Mouse (Mus musculus): ENCODE results near the gene Olfr12. TPM values are rescaled to one million over a fixed set of nuclear protein-coding genes. Genes with fewer than 3 reads are reported as not detected.

Olfr12 gene
- total RNA-seq, 2 experiments from 2014 or later, result not detected

DNA sequence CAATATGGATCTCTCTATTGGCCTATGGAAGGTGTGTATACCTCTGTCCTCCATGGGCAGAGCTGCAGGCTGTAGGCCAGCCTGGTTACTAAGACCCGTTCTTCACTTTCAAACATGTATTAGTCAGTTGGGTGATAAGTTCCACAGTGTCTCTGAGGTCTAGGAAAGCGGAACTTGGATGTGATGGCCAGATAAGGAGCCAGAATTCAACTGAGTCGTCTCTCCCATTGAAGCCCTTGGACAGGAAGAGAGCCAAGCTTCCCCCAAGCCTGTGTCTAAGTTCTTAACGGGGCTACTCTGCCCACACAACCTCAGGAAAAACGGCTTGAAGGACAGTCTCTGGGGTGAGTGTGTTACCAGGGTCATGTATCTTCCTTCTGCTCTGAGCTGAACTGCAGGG is 41.8 kb downstream of the Olfr12 start:
- intact Hi-C loops (cut with DNase I), result no loop called here
- Histone ChIP-seq H3K4me3 (no peak overlapping the region), H3K27ac (no peak overlapping the region)
- DNase-seq (ENCODE audit: extremely low spot score in 1 of 2, low spot score in 2 of 2), result no peak
- no peak for TF ChIP-seq CTCF (IDR thresholded peaks at IDR 0.05)

DNA sequence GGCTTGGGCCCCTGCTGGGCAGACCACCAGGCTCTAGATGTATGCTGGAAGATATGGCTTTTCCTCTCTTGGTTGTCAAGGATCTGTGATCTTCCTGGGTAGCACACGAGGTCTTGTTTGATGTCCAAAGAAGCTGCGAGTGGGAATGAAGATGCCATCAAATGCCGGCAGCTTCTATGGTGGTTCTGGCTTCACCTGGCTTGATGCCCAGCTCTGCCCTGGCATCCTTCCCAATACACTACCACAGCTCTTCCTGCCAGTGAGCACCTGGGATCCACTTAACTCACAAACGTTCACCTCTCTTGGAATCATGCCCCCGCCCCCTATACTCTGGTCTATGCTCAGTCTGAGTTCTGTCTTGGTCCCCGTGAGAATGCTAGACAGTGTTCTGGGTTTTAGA is 49.5 kb downstream of the Olfr12 start:
- DNase-seq (ENCODE audit: extremely low spot score in 1 of 2, low spot score in 2 of 2), result no peak
- intact Hi-C loops (cut with DNase I), result no loop called here
- no peak for TF ChIP-seq CTCF (IDR thresholded peaks at IDR 0.05)
- Histone ChIP-seq H3K27ac (no peak overlapping the region), H3K4me3 (no peak overlapping the region)

DNA sequence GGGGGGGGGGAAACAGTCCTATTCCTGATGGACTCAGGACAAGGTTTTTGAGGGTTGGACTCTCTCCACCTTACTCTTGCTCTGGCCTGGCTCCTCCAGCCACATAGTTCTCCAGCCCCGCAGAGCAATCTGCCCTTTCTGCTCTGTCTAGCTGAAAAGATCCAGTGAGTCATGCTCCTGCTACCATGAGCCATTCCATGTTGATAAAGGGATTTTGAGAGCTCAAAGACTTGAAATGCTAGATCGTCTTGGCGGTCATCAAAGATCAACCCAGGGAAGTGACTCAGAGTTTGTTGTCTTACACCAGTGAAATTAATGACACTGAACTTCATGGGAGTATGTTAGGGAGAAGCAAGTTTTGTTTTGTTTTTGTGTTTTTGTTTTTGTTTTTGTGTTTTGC is 51.8 kb downstream of the Olfr12 start:
- Histone ChIP-seq H3K4me3 (no peak overlapping the region), H3K27ac (no peak overlapping the region)
- TF ChIP-seq CTCF (IDR thresholded peaks at IDR 0.05), result no peak
- intact Hi-C loops (cut with DNase I), result no loop called here
- no peak for DNase-seq (ENCODE audit: extremely low spot score in 1 of 2, low spot score in 2 of 2)

DNA sequence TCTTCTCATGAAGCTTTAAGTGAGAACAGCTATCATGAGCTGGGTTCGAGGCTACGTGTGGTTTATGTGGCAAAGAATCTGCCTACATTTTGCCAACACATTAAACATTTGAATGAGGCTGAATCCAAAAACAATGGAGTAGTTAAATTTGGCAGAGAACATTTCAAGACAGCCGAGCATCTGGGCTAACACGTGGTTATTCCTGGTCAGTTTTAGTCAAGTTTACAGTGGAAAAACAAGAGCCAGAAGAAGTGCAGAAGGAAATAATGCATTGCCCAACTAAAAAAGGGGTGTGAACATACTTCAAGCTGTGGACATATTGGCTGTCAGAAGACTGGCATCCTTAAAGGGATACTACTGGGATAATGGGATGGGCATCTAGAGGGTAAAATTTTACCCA is 53.7 kb downstream of the Olfr12 start:
- intact Hi-C loops (cut with DNase I), result no loop called here
- Histone ChIP-seq H3K27ac (no peak overlapping the region), H3K4me3 (no peak overlapping the region)
- no peak for TF ChIP-seq CTCF (IDR thresholded peaks at IDR 0.05)
- no peak for DNase-seq (ENCODE audit: extremely low spot score in 1 of 2, low spot score in 2 of 2)

Other genes starting within 250 kb of the Olfr12 start
- 100 to 1,000 TPM; 223 to 229 TPM for gene Ndufa10, start 143.9 kb upstream of the Olfr12 start, total RNA-seq (2021)
- not detected for gene Olfr1416, start 132.7 kb upstream of the Olfr12 start, total RNA-seq (2021)
- gene Olfr1415, start 121.7 kb upstream of the Olfr12 start, total RNA-seq (2021), result not detected
- gene Olfr1414, start 99.1 kb upstream of the Olfr12 start, total RNA-seq (2021), result not detected
- not detected for gene Olfr1413, start 46.5 kb upstream of the Olfr12 start, total RNA-seq (2021)
- not detected for gene Olfr1412, start 32.0 kb upstream of the Olfr12 start, total RNA-seq (2021)
- not detected for gene Olfr1411, start 23.4 kb upstream of the Olfr12 start, total RNA-seq (2021)
- gene Olfr1410, start 12.0 kb upstream of the Olfr12 start, total RNA-seq (2021), result not detected
- 100 to 1,000 TPM; 237 TPM for gene Cops9, start 24.2 kb downstream of the Olfr12 start, total RNA-seq (2021)
- not detected for gene Otos, start 31.1 kb downstream of the Olfr12 start, total RNA-seq (2021)
- gene Gpc1, start 213.9 kb downstream of the Olfr12 start, total RNA-seq (2021), result 10 to 100 TPM; 88.7 to 94.1 TPM

Measured in left cerebral cortex, adult 2 months (tissue).